Mouse (Mus musculus) lung, embryonic 16.5 days (tissue): ENCODE measurements at regions not wholly inside any gene's neighbourhood (a gene's known extent, or its start where the extent isn't known, plus 50 kb on each side); places are given as distances from the start of the nearest gene placed in this dataset.

Experiments
- ATAC-seq: fragments of 200-750 bp; cut with Nextera tagmentation; 2 replicates; pipeline ENCODE4 v1.8.0; 2017; ENCODE audit warnings: low read depth, mild to moderate bottlenecking, moderate library complexity
- H3K27ac ChIP-seq: fragments of 300-500 bp; sonication (generic); 2 replicates; pipeline ENCODE4 v1.5.1; 2014; ENCODE audit warnings: mild to moderate bottlenecking, control low read depth, low read length
- H3K27me3 ChIP-seq: fragments of 300-500 bp; sonication (generic); 2 replicates; pipeline ENCODE4 v1.6.1; 2014; ENCODE audit warnings: low read depth, low read length, mixed read lengths; ENCODE audit not compliant: control insufficient read depth, insufficient read depth
- H3K36me3 ChIP-seq: fragments of 300-500 bp; sonication (generic); 2 replicates; pipeline ENCODE4 v1.6.1; 2014; ENCODE audit warnings: low read length; ENCODE audit not compliant: control insufficient read depth, insufficient read depth
- H3K4me1 ChIP-seq: fragments of 300-500 bp; sonication (generic); replicated peaks from 2 replicates; pipeline ENCODE4 v1.6.1; 2014; ENCODE audit warnings: low read length, mixed read lengths; ENCODE audit not compliant: control insufficient read depth, insufficient read depth
- H3K4me2 ChIP-seq: fragments of 300-500 bp; sonication (generic); 2 replicates; pipeline ENCODE4 v1.6.1; 2014; ENCODE audit warnings: low read depth, low read length, control low read depth
- H3K4me3 ChIP-seq: fragments of 300-500 bp; sonication (generic); 2 replicates; pipeline ENCODE4 v1.5.1; 2014; ENCODE audit warnings: mild to moderate bottlenecking, low read length, control low read depth
- H3K9ac ChIP-seq: fragments of 300-500 bp; sonication (generic); 2 replicates; pipeline ENCODE4 v1.6.1; 2014; ENCODE audit warnings: low read length, control low read depth
- H3K9me3 ChIP-seq: fragments of 300-500 bp; sonication (generic); 2 replicates; pipeline ENCODE4 v1.6.1; 2016; ENCODE audit warnings: low read length; ENCODE audit not compliant: control insufficient read depth
- WGBS: fragments of 180-500 bp; shearing (Covaris S2); extraction: QIAGEN DNeasy Blood & Tissue Kit; methylation state at CpG from one replicate; pipeline ENCODE4 v1.1.7; 2014; 5-methylcytosine and 5-hydroxymethylcytosine counted together

DNA sequence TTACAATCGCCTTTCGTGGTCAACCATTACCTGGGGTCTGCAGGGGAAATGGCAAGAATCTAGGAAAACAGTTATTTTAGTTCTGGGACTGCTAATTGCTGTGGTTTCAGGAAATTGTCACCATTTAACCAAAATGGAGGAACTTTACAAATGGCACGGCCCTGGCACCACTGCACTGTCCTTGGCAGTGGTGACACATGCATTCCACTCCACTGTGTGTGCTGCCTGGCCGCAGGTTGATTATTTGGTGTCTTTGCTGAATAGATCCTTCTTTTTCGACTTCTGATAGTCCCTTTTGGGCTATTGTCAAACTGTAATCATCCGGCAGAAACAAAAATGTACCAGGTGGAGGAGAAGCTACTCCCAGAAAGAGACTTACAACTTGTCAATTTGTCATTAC lies 241.4 kb upstream of the Rnaseh2b start:
- no peaks in the 10 kb centered on the region for H3K27me3 ChIP-seq
- H3K9ac ChIP-seq, result no peak overlapping the region
- H3K27ac ChIP-seq, result no peak overlapping the region
- no peak for ATAC-seq
- no peak overlapping the region for H3K4me2 ChIP-seq
- peaks cover 7% of the 10 kb centered on the region for H3K9me3 ChIP-seq
- no peak overlapping the region for H3K4me3 ChIP-seq
- no peaks in the 10 kb centered on the region for H3K36me3 ChIP-seq
- no peaks in the 10 kb centered on the region for H3K4me1 ChIP-seq
- 92% methylated on average over 6 of the region's 6 CpGs for WGBS

DNA sequence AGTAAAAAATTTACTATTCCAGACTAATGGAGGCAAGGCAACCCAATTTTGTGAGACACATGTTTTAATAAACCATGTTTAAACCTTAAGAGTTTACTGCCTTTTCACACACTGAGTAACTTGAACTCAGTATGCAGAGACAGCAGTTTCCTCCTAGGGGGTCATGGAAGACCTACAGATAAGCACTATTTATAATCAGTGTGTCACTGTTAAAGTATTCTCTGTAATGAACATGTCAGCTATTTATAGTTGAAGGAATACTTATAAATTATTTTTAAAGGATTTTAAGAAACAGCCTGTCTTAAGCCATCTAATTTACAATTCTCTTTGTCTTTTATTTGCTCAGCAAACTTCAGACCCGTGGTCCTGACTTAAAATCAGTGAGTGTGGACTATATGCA lies 240.5 kb upstream of the Rnaseh2b start:
- no peak overlapping the region for H3K4me2 ChIP-seq
- H3K27ac ChIP-seq, result no peak overlapping the region
- peaks cover 7% of the 10 kb centered on the region for H3K9me3 ChIP-seq
- 21% methylated on average over 1 of the region's 1 CpGs for WGBS
- no peaks in the 10 kb centered on the region for H3K36me3 ChIP-seq
- H3K27me3 ChIP-seq, result no peaks in the 10 kb centered on the region
- H3K4me1 ChIP-seq, result peaks cover 2% of the 10 kb centered on the region; the same call in 1 of the 2 replicates
- ATAC-seq, result no peak
- no peak overlapping the region for H3K9ac ChIP-seq
- no peak overlapping the region for H3K4me3 ChIP-seq

DNA sequence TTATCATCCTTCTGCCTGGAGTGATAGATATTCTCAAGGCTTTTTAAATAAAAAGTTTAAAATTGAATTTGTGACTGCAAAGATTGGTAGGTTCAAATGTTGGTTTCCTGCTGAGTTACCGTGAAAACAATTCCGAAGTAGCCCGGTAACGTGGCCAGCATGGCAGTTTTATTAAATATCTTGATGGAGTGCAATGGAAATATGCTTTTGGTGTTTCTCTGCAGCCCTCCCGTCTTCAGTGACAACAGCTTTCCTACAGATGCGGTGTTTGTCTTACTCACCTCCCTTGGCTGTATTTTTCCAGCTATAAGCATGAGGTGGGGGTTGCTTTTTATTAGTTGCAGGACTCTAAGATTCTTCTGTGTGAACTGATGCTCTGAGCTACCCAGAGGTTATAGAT lies 239.4 kb upstream of the Rnaseh2b start:
- H3K4me2 ChIP-seq, result no peak overlapping the region
- no peak for ATAC-seq
- H3K27ac ChIP-seq, result no peak overlapping the region
- H3K9me3 ChIP-seq, result peaks cover 7% of the 10 kb centered on the region
- H3K9ac ChIP-seq, result no peak overlapping the region
- no peaks in the 10 kb centered on the region for H3K36me3 ChIP-seq
- H3K4me3 ChIP-seq, result no peak overlapping the region
- 67% methylated on average over 6 of the region's 6 CpGs for WGBS
- H3K4me1 ChIP-seq, result peaks cover 7% of the 10 kb centered on the region
- H3K27me3 ChIP-seq, result no peaks in the 10 kb centered on the region

DNA sequence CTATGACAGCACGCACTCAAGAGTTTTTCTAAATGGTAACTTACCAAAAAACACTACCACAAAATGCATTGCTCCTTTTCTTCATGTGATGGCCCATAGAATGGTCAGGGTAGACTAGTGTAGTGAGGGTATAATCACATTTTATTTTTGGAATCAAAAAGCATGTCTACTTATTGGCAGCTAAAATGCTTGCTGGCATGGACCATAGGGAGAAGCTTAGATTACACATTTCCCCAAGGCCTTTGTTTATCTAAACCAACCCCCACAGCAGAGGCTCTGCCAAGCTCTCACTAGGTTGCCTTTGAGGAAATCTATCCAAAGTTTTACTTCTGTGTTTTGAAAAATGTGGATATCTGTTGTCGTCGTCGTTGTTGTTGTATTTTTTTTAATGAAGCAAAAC lies 235.3 kb upstream of the Rnaseh2b start:
- Histone ChIP-seq H3K4me3 (no peak overlapping the region), H3K9ac (no peak overlapping the region), H3K9me3 (peaks cover 7% of the 10 kb centered on the region), H3K27ac (peak overlapping the region; percentile 74), H3K4me1 (peaks cover 7% of the 10 kb centered on the region), H3K27me3 (no peaks in the 10 kb centered on the region), H3K4me2 (no peak overlapping the region), H3K36me3 (no peaks in the 10 kb centered on the region)
- WGBS, result 51% methylated on average over 4 of the region's 4 CpGs
- peak; percentile 85 for ATAC-seq

DNA sequence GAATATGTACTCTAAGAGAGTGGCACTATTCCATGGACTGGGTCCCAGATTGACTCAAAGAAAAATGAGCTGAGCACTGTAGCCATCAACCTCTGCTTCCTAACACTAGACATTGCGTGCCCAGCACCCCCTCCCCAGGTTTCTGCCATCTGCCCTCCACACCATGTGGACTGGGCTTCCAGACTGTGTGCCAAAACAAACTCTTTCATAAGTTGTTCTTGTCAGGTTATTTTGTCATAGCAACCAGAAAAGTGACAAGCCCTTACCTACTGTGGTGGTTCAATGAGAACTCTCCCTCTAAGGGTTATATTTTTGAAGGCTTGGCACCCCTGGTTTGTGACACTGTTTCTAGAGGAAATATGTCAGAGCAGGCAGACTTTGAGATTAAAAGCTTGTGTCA lies 234.3 kb upstream of the Rnaseh2b start:
- Histone ChIP-seq H3K4me1 (peaks cover 7% of the 10 kb centered on the region), H3K4me2 (no peak overlapping the region), H3K36me3 (no peaks in the 10 kb centered on the region), H3K9ac (no peak overlapping the region), H3K4me3 (no peak overlapping the region), H3K27ac (no peak overlapping the region), H3K9me3 (peaks cover 7% of the 10 kb centered on the region), H3K27me3 (no peaks in the 10 kb centered on the region)
- 76% methylated on average over 1 of the region's 1 CpGs for WGBS
- no peak for ATAC-seq

DNA sequence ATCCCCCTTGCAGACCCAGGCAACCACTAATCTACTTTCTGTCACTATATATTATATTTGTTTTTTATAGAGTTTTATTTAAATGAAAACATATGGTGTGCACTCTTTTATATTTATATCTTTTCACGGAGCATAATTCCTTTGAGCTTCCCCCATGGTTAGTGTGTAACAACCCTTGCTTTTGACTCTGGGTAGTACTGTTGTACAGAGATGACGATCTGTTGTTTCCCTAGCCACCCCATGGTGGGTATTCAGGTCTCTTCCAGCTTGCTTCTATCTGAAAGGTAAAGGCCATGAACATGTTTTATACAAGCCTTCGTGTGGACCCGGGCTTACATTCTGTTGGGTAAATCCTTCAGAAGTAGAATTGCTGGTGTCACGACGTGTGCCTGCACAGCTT lies 221.2 kb upstream of the Rnaseh2b start:
- H3K9me3 ChIP-seq, result no peaks in the 10 kb centered on the region
- no peaks in the 10 kb centered on the region for H3K27me3 ChIP-seq
- H3K36me3 ChIP-seq, result no peaks in the 10 kb centered on the region
- no peak overlapping the region for H3K4me2 ChIP-seq
- no peak overlapping the region for H3K4me3 ChIP-seq
- no peak overlapping the region for H3K27ac ChIP-seq
- H3K9ac ChIP-seq, result no peak overlapping the region
- WGBS, result 85% methylated on average over 6 of the region's 6 CpGs
- no peak for ATAC-seq
- H3K4me1 ChIP-seq, result no peaks in the 10 kb centered on the region

DNA sequence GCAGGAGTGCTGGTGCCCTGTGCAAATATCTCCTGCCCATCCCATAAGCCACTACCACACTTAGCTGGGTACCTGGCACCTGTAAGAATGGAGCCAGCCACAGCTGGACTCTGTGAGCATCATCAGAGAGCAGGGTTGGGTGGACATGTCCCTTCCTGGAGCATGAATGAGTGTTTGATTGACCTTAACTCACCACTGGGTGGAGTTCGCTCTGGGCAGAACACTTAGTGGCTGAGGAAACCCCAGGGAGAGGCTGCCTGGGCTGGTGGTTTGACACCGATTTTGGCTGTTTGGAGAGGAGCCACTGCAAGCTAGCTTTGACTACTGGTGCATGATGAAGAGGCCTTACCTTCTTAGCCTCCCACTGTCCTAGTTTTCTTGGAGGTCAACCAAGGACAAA lies 208.3 kb upstream of the Rnaseh2b start:
- H3K4me2 ChIP-seq, result no peak overlapping the region
- no peak overlapping the region for H3K9ac ChIP-seq
- H3K4me3 ChIP-seq, result no peak overlapping the region
- ATAC-seq, result no peak
- H3K27ac ChIP-seq, result no peak overlapping the region
- 55% methylated on average over 2 of the region's 2 CpGs for WGBS
- H3K4me1 ChIP-seq, result no peaks in the 10 kb centered on the region
- no peaks in the 10 kb centered on the region for H3K36me3 ChIP-seq
- H3K9me3 ChIP-seq, result no peaks in the 10 kb centered on the region
- no peaks in the 10 kb centered on the region for H3K27me3 ChIP-seq

DNA sequence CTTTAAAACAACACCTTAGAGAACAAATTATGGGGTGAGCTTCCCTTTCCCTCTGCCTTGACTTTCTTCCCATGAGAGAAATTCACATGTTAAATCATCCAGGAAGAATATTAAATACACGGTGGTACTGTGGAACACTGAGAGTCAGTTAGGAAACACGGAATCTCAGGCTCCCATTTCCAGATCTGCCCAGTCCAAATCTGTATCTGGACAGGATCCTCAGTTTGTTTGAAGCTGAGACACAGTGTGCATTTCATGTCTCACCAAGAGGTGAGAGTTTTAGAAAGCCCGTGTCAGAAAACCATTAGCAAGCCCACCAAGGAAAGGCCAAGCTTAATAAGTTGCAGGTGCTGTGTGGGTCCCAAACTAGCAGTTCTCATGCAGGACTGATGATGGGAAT lies 204.2 kb upstream of the Rnaseh2b start:
- Histone ChIP-seq H3K9me3 (no peaks in the 10 kb centered on the region), H3K4me2 (no peak overlapping the region), H3K27ac (no peak overlapping the region), H3K4me1 (no peaks in the 10 kb centered on the region), H3K9ac (no peak overlapping the region), H3K36me3 (no peaks in the 10 kb centered on the region), H3K4me3 (no peak overlapping the region), H3K27me3 (no peaks in the 10 kb centered on the region)
- 66% methylated on average over 3 of the region's 3 CpGs for WGBS
- ATAC-seq, result no peak

DNA sequence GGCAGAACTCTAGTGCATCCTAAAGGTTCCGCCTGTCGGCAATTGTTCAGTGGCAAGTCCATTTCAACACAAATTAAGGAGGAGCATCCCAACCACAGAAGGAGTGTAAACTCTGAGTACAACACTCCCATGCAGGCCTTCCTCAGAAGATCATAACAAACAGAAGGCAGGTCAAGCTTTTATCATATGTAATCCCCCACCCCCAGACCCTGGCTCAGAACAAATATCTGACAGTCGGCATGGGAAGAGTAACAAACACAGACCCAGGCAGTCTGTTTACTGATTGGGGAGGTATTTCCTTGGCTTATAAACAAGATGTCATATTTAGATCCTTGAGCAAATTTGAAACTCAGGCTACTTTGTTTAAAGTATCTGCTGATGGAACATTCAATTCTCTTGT lies 174.9 kb upstream of the Rnaseh2b start:
- no peaks in the 10 kb centered on the region for H3K9me3 ChIP-seq
- no peak overlapping the region for H3K27ac ChIP-seq
- H3K27me3 ChIP-seq, result no peaks in the 10 kb centered on the region
- WGBS, result 52% methylated on average over 3 of the region's 3 CpGs
- peak; percentile 61; the same call in 1 of the 2 replicates for ATAC-seq
- H3K4me3 ChIP-seq, result no peak overlapping the region
- peaks cover 4% of the 10 kb centered on the region; the same call in 1 of the 2 replicates for H3K4me1 ChIP-seq
- no peak overlapping the region for H3K9ac ChIP-seq
- H3K36me3 ChIP-seq, result no peaks in the 10 kb centered on the region
- H3K4me2 ChIP-seq, result no peak overlapping the region

DNA sequence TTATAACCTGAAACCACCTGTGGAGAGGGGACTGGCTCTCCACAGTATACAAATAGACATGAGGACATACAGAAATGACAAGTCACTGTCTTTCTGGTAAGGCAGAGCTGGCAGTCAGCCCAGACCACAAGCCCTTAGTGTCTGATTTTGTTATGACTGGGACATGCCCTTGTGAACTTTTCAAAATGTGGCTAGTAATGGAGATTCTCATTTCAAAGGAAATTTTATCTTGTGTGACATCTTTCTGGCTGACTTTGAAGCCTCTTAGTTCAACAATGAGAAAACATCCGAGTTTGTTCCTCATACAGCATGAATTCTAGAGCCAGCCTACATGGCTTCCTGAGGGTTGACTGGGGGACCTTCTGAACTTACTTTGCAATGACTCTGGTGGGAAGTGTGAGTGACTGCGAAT lies 173.8 kb upstream of the Rnaseh2b start:
- ATAC-seq, result peak; percentile 82
- H3K36me3 ChIP-seq, result no peaks in the 10 kb centered on the region
- peaks cover 4% of the 10 kb centered on the region; the same call in 1 of the 2 replicates for H3K4me1 ChIP-seq
- 15% methylated on average over 2 of the region's 2 CpGs for WGBS
- H3K4me2 ChIP-seq, result no peak overlapping the region
- H3K9ac ChIP-seq, result no peak overlapping the region
- no peak overlapping the region for H3K4me3 ChIP-seq
- no peak overlapping the region for H3K27ac ChIP-seq
- H3K9me3 ChIP-seq, result no peaks in the 10 kb centered on the region
- no peaks in the 10 kb centered on the region for H3K27me3 ChIP-seq
